Mouse (Mus musculus): Measurements from ENCODE around the gene Gm10337. TPM values are rescaled to one million over a fixed set of nuclear protein-coding genes. Genes with fewer than 3 reads are reported as not detected.

Gene Gm10337
- not detected for total RNA-seq (2021)

- DNase-seq: no peak
- intact Hi-C loops (cut with DNase I): no loop called here
Observed at GRCm38 (mm10) chr15:102503447-102503846, at the start of gene Gm10337. Gene Gm10337, plus strand, starts transcription at chr15:102503722.

DNA sequence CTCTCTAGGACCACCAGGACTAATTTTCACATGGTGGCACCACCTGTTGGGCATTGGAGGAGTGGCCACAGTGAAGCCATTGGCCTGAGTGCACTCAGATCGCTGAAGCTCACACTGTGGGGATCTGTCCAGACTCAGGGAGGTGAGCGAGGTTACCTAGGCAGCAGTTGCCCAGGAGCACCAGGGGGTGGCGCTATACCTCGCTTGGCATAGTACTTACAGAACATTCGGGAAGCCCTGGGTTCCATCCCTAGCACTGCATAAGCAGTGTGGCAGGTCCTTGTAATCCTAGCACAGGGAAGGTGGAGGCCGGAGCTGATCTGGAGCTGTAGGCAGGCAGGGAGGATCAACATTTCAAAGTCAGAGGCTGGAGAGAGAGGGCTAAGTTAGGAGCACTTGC, 47.5 kb upstream of the Gm10337 start:
- intact Hi-C loops (cut with DNase I): no loop called here
- no peak for DNase-seq

DNA sequence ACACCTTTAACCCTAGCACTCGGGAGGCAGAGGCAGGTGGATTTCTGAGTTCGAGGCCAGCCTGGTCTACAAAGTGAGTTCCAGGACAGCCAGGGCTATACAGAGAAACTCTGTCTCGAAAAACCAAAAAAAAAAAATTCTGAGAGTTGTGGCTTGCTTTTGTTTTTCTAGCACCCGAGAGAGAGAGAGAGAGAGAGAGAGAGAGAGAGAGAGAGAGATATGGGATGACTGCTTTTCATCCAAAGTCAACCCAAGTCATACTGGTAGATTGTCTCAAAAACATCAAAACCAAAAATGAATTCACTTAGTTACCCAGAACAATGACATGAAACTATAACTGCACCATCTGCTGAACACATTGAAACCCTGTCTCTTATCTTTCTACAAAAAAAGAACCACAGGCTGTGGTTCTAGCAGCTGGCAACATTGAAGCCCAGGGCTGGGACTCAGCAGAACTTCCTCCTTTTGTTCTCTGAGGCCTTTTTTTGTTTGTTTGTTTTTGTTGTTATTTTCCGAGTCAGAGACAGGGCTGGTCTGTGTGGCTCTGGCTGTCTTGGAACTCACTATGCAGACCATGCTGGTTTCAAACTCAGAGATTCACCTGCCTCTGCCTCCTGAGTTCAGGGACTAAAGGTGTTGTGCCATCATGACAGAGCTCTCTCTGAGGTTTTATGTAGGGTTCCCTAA, 45.3 kb upstream of the Gm10337 start:
- peak; percentile 39 to 41 for DNase-seq
- intact Hi-C loops (cut with DNase I): no loop called here

DNA sequence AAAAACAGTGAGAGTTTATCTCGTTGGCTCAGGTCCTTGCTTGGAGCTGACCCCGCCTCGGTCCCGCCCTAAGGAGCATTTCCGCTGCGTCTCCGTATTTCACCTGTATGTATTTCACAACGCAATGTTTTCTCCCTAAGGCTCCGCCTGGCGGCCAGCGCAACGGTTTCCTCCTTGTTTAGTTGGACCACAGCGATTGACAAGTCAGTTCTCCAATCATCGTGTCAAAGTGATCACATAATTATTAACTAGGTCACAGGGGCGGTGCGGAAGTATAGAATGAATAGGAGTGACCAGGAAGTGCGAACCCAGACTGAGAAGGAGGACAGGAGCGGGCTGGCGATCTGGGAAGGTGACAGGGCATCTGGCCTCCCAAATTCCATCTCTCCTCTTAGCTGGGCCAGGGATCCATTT, 44.6 kb upstream of the Gm10337 start, which contains the start of gene Prr13:
Gene Prr13, plus strand, starts transcription at position 125 of the 414 bp plus-strand sequence.
- intact Hi-C loops (cut with DNase I): no loop called here
- DNase-seq: peak; percentile 84 to 86

- intact Hi-C loops (cut with DNase I): no loop called here
- DNase-seq: no peak
Observed at GRCm38 (mm10) chr15:102459381-102459780, 44.1 kb upstream of the Gm10337 start.

GRCm38 (mm10) chr15:102459847-102460246, 43.7 kb upstream of the Gm10337 start:
- intact Hi-C loops (cut with DNase I): no loop called here
- DNase-seq: no peak

GRCm38 (mm10) chr15:102460409-102460808, 43.1 kb upstream of the Gm10337 start:
- no peak for DNase-seq

DNA sequence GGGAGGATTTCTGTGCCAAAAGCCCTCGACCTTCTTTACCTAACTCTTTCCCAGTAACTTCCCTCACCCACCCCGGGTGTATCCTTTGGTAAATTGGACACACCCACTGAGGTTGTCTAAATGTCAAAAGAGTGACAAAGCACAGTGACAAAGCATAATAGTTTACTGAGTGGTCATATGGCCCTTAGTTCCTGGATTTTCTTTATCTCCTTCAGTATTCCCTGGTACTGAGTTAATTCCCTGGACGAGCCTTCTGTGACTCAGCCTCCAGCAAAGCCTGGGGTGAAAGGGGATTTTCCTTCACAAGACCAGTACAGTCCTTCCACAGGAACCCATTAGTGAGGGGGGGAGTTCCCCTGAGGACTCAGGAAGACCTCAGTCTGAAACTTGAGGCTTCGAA, 42.6 kb upstream of the Gm10337 start:
- intact Hi-C loops (cut with DNase I): no loop called here
- DNase-seq: no peak

More at GRCm38 (mm10) chr15:102460409-102460808, 43.1 kb upstream of the Gm10337 start:
- intact Hi-C loops (cut with DNase I): no loop called here

DNA sequence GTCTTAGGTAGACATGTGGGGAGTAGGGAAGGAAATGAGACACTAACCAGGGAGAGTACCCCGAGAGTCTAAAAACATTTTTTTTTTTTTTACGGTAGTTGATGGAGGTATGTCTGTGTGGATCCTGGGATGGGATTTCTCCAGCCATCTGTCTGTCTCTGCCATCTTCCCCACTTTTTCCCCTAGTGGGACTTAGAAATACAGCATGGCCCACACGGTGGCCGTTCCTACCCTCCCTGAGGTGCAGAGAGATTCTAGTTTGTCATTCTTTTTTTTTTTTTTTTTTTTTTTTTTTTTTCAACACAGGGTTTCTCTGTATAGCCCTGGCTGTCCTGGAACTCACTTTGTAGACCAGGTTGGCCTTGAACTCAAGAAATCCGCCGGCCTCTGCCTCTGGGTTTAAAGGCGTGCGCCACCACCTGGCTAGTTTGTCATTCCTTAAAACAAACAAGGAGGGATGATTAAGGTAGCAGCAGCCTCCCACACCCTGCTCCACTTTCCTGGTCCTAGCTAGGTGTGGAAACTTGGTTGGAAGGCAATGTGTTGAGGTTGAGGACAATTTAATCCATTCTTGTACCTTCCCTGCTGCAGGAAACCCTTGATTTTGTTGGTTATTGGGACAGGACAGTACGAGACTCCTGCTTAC, 42.0 kb upstream of the Gm10337 start:
- DNase-seq: no peak
- intact Hi-C loops (cut with DNase I): no loop called here

GRCm38 (mm10) chr15:102463666-102464065, 39.9 kb upstream of the Gm10337 start:
- DNase-seq: no peak

DNA sequence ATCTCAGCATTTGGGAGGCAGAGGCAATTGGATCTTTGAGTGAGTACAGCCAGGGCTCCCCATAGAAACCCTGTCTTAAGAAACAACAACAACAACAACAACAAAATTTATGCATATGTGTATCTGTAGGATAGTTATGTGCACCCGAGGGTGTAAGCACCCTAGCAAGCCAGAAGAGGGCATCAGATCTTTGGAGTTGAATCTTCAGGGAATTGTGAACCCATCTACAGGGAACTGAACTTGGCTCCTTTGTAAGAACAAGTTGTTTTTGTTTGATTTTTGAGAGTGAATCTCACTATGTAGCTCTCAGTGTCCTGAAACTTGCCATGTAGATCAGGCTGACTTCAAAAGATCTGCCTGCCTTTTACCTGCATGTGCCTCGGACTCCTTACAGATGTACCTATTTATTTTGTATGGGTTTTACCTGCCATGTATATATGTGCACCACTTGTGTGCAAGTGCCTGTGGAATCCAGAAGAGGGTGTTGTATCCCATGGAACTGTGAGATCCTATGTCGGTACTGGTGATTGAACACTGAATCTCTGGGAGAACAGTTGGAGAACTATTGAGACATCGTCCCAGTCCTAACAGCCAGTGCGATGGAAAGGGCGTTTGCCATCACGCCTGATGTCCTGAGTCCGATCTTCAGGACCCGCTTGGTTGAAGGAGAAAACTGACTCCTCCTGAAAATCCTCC, 34.7 kb upstream of the Gm10337 start:
- intact Hi-C loops (cut with DNase I): no loop called here
- no peak for DNase-seq

More at GRCm38 (mm10) chr15:102463666-102464065, 39.9 kb upstream of the Gm10337 start:
- intact Hi-C loops (cut with DNase I): no loop called here

DNA sequence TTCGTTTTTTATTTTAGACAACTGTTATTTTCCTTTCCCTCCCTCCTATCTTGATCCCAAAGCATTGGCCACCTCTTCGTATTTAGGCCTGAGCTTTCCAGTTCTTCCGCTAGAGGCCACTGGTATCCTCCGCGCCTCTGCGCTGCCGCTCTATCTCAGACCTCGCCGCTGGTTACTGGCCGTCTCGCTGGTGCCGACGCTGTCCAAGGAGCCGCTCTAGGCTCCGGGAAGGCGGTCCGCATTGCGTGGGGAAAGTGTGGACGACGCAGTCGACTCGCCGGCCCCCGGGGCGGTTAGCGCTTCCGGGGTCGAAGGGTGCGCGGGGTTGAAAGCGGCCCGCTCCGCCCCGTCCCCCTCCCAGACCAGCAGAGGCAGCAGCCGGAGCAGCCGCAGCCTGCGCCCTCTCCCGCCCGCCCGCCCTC, 33.3 kb upstream of the Gm10337 start, which contains the start of gene Pcbp2:
Gene Pcbp2, plus strand, starts transcription at position 357 of the 422 bp plus-strand sequence.
- DNase-seq: peak; percentile 91 to 94
- intact Hi-C loops (cut with DNase I): loop anchor here (1.0 to 5.0 kb wide), 2 partner anchors 48 to 202 kb away; partner anchors contain the start of genes Atp5g2 and Tarbp2

DNA sequence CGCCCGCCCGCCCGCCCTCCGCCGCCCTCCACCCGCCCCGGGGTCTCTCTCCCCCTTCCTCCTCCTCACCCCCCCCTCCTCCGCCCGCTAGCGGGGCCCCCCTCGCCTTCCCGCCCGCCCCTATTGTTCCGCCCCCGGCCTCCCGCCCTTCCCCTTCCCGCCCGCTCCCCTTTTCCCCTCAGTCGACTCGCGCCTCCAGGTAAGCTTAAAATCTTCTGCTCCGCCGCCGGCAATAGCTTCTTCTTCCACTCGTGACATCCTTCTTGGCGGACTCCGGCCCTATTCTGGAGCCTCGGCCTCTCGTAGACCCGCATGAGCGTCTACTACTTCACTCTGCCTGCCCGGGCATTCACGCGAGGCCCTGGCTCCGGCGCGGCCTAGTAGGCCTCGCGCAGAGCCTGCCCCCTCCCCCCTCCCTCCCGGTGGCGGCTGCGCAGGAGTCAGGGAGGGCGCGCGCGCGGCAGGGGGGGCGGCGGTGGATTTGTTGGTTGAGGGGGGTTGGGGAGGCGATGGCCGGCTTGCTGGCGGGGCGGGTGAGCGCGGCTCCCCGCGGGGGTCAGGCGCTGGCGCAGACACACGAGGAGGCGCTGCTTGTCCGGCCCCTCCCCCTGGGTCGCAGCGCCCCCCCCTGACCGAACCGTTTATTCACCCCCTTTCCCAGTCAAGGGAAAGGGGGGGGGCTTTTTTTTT, 32.8 kb upstream of the Gm10337 start:
- peak; percentile 77 to 90 for DNase-seq
- intact Hi-C loops (cut with DNase I): loop anchor here (1.0 to 5.0 kb wide), 2 partner anchors 48 to 202 kb away; partner anchors contain the start of genes Atp5g2 and Tarbp2

DNA sequence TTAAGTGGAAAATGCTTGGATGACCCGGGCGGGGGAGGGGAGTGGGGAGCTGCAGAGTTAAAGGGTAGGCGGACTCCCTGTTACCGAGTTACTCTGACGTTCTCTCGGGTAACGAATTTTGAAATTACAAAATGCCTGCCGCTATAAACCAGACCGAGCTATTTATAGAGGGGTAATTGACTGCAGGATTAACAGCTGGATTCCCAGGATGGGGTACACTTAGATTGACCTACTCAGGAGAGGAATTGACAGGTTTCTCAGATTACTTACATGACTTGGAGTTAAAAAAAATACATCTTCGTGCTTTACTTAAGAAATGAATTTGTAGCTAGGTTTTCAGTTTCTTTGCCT, 32.3 kb upstream of the Gm10337 start:
- intact Hi-C loops (cut with DNase I): loop anchor here (5.0 kb wide), 1 partner anchor 201 kb away; the partner anchor contains the start of gene Atp5g2
- DNase-seq: no peak

GRCm38 (mm10) chr15:102471727-102472126, 31.8 kb upstream of the Gm10337 start:
- no peak for DNase-seq
- intact Hi-C loops (cut with DNase I): loop anchor here (5.0 kb wide), 1 partner anchor 201 kb away; the partner anchor contains the start of gene Atp5g2

DNA sequence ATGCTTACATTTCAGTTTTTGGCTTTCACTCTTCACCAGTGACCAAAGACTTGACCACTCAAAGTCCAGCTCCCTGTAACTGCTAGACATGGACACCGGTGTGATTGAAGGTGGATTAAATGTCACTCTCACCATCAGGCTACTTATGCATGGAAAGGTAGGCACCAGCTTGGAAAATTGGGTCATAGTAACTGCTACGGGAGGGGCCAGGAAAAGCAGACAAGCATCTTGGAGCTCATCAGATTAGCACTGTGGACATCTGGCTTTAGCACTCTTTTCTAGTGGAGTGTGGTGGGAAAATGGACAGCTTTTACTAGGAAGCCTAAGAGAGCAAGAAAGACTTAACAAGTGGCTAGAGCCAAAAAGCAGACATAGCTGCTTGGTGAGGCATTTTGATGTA, 30.3 kb upstream of the Gm10337 start:
- DNase-seq: no peak
- intact Hi-C loops (cut with DNase I): loop anchor here (5.0 kb wide), 1 partner anchor 199 kb away; the partner anchor contains the start of gene Atp5g2

GRCm38 (mm10) chr15:102474520-102474919, 29.0 kb upstream of the Gm10337 start:
- intact Hi-C loops (cut with DNase I): loop anchor here (5.0 kb wide), 1 partner anchor 198 kb away; the partner anchor contains the start of gene Atp5g2
- no peak for DNase-seq

DNA sequence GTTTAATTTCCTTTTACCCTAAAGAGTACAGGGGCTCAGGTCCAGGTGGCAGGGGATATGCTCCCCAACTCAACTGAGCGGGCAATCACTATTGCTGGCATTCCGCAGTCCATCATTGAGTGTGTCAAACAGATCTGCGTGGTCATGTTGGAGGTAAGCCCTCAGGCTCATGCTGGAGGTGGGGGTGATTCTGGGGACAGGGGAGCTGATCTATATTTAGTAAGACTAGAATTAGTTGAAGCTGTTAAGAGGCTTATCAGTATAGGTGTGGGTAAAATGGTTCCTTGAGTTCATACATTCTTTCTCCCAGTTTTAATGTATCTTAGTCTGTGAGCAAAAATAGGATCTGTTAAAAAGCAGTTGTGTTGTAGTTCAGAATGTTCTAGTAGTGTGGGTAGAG, 20.4 kb upstream of the Gm10337 start:
- intact Hi-C loops (cut with DNase I): no loop called here
- no peak for DNase-seq

DNA sequence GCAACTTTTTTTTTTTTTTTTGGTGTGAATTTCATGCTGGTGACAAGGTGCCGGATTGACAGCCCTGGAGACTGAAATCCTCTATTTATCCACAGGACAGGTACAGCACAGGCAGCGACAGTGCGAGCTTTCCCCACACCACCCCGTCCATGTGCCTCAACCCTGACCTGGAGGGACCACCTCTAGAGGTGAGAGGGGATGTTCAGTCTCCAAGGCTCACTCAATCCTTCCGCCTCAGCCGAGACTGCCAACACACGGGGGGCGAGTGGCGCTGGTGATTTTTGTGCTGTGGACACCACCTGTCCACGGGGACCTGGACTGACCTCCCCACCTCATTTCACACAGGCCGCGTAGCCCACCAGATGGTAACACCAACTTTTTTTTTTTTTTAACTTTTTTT, 17.7 kb upstream of the Gm10337 start:
- intact Hi-C loops (cut with DNase I): no loop called here

GRCm38 (mm10) chr15:102487664-102488063, 15.9 kb upstream of the Gm10337 start:
- no peak for DNase-seq
- intact Hi-C loops (cut with DNase I): no loop called here

More for the DNA sequence above, 17.7 kb upstream of the Gm10337 start:
- DNase-seq: no peak
